Mouse (Mus musculus): ENCODE results near the gene Rnf111. TPM values are rescaled to one million over a fixed set of nuclear protein-coding genes. Genes with fewer than 3 reads are reported as not detected.

The Rnf111 gene
- total and polyA plus RNA-seq, 3 experiments = 10.4 to 17.6 (median 11.8) TPM

GRCm38 (mm10) chr9:70408791-70409190 lies 94.7 kb downstream of the Rnf111 start:
- TF ChIP-seq NRF1 (IDR thresholded peaks at IDR 0.05; ENCODE audit: low read depth, low read length) (no peak), CTCF (conservative IDR thresholded peaks at IDR 0.05 in 1 of 2, IDR thresholded peaks at IDR 0.05 in 1 of 2; ENCODE audit: low read depth in 2 of 2, low read length in 2 of 2) (peak; percentile 25 to 65; a peak in 3 of 4 replicates), RAD21 (IDR thresholded peaks at IDR 0.05; ENCODE audit: low read depth, low read length) (peak; percentile 49), ZMIZ1 (IDR thresholded peaks at IDR 0.05; ENCODE audit: low read depth, low read length) (no peak), SMC3 (IDR thresholded peaks at IDR 0.05; ENCODE audit: low read depth, low read length) (peak; percentile 53), HCFC1 (IDR thresholded peaks at IDR 0.05; ENCODE audit: low read depth, low read length) (no peak), PAX5 (IDR thresholded peaks at IDR 0.05; ENCODE audit: low read length) (no peak), MAX (IDR thresholded peaks at IDR 0.05; ENCODE audit: low read length) (no peak), RCOR1 (conservative IDR thresholded peaks at IDR 0.05; ENCODE audit: low read depth, low read length) (no peak), GABPA (IDR thresholded peaks at IDR 0.05; ENCODE audit: insufficient replicate concordance, low read depth, low read length) (no peak), ETS1 (conservative IDR thresholded peaks at IDR 0.05; ENCODE audit: low read depth, low read length) (no peak)
- Histone ChIP-seq H3K79me2 (replicated peaks; ENCODE audit: control insufficient read depth, extremely low read depth, insufficient read depth, poor library complexity, severe bottlenecking) (no peaks in the 10 kb centered on the region), H3K9ac (ENCODE audit: insufficient read depth, low read depth) (no peak overlapping the region), H3K36me3 (replicated peaks in 1 of 2; ENCODE audit: control insufficient read depth in 1 of 2, insufficient read depth in 1 of 2, low read length in 1 of 2) (peaks cover 55 to 82% of the 10 kb centered on the region in 2 experiments), H3K4me3 (replicated peaks in 1 of 3; ENCODE audit: low read depth in 2 of 3, low read length in 2 of 3, poor library complexity in 1 of 3) (no peak overlapping the region), H3K4me1 (ENCODE audit: control insufficient read depth in 1 of 2, insufficient read depth in 2 of 2) (no peaks in the 10 kb centered on the region), H3K27me3 (replicated peaks) (no peaks in the 10 kb centered on the region), H3K27ac (ENCODE audit: insufficient read depth, low read depth) (no peak overlapping the region), H3K4me2 (ENCODE audit: insufficient read depth, low read depth, poor library complexity, severe bottlenecking) (no peak overlapping the region), H3K9me3 (replicated peaks; ENCODE audit: low read length) (no peaks in the 10 kb centered on the region)
- DNase-seq (ENCODE audit: extremely low read depth) = peak; percentile 28
- dilution Hi-C loops (cut with MboI; ENCODE audit: extremely low pct_ligation_motif_present, extremely low pct_unique_long_range_greater_than_20kb, low sequenced_read_pairs) (no loop called here), in situ Hi-C loops (cut with MboI; ENCODE audit: low pct_ligation_motif_present, low pct_unique_long_range_greater_than_20kb, low sequenced_read_pairs) (no loop called here)

GRCm38 (mm10) chr9:70406596-70406995 lies 96.9 kb downstream of the Rnf111 start:
- dilution Hi-C loops (cut with MboI; ENCODE audit: extremely low pct_ligation_motif_present, extremely low pct_unique_long_range_greater_than_20kb, low sequenced_read_pairs) (no loop called here), in situ Hi-C loops (cut with MboI; ENCODE audit: low pct_ligation_motif_present, low pct_unique_long_range_greater_than_20kb, low sequenced_read_pairs) (no loop called here)
- peaks cover 38 to 65% of the 10 kb centered on the region in 2 experiments for H3K36me3 ChIP-seq (replicated peaks in 1 of 2; ENCODE audit: control insufficient read depth in 1 of 2, insufficient read depth in 1 of 2, low read length in 1 of 2)
- no peak for DNase-seq (ENCODE audit: extremely low read depth)
- H3K4me2 ChIP-seq (ENCODE audit: insufficient read depth, low read depth, poor library complexity, severe bottlenecking) = no peak overlapping the region
- H3K9me3 ChIP-seq (replicated peaks; ENCODE audit: low read length) = no peaks in the 10 kb centered on the region
- no peaks in the 10 kb centered on the region for H3K27me3 ChIP-seq (replicated peaks)
- H3K9ac ChIP-seq (ENCODE audit: insufficient read depth, low read depth) = no peak overlapping the region
- TF ChIP-seq NRF1 (IDR thresholded peaks at IDR 0.05; ENCODE audit: low read depth, low read length) = no peak
- no peak for TF ChIP-seq POLR2AphosphoS2 (IDR thresholded peaks at IDR 0.05; ENCODE audit: low read depth, low read length)
- no peak for TF ChIP-seq RCOR1 (conservative IDR thresholded peaks at IDR 0.05; ENCODE audit: low read depth, low read length)
- H3K4me1 ChIP-seq (ENCODE audit: control insufficient read depth in 1 of 2, insufficient read depth in 2 of 2) = no peaks in the 10 kb centered on the region
- no peak overlapping the region for H3K4me3 ChIP-seq (replicated peaks in 1 of 3; ENCODE audit: low read depth in 2 of 3, low read length in 2 of 3, poor library complexity in 1 of 3)
- H3K27ac ChIP-seq (ENCODE audit: insufficient read depth, low read depth) = no peak overlapping the region
- no peaks in the 10 kb centered on the region for H3K79me2 ChIP-seq (replicated peaks; ENCODE audit: control insufficient read depth, extremely low read depth, insufficient read depth, poor library complexity, severe bottlenecking)

- in situ Hi-C loops (cut with MboI; ENCODE audit: low pct_ligation_motif_present, low pct_unique_long_range_greater_than_20kb, low sequenced_read_pairs) = no loop called here
- H3K9ac ChIP-seq (ENCODE audit: insufficient read depth, low read depth) = no peak overlapping the region
- H3K79me2 ChIP-seq (replicated peaks; ENCODE audit: control insufficient read depth, extremely low read depth, insufficient read depth, poor library complexity, severe bottlenecking) = no peaks in the 10 kb centered on the region
- TF ChIP-seq NRF1 (IDR thresholded peaks at IDR 0.05; ENCODE audit: low read depth, low read length) = no peak
- no peak for TF ChIP-seq RAD21 (IDR thresholded peaks at IDR 0.05; ENCODE audit: low read depth, low read length)
- no peak for TF ChIP-seq PAX5 (IDR thresholded peaks at IDR 0.05; ENCODE audit: low read length)
- TF ChIP-seq MEF2A (IDR thresholded peaks at IDR 0.05; ENCODE audit: borderline replicate concordance, low read depth, low read length) = no peak
- TF ChIP-seq POLR2AphosphoS2 (IDR thresholded peaks at IDR 0.05; ENCODE audit: low read depth, low read length) = peak; percentile 37; the same call in 1 of the 2 replicates
- no peak for TF ChIP-seq BHLHE40 (IDR thresholded peaks at IDR 0.05; ENCODE audit: low read depth, low read length)
- no peak for TF ChIP-seq ZC3H11A (IDR thresholded peaks at IDR 0.05; ENCODE audit: low read depth, low read length)
- TF ChIP-seq E2F4 (IDR thresholded peaks at IDR 0.05; ENCODE audit: insufficient replicate concordance, low read depth, low read length) = no peak
- no peaks in the 10 kb centered on the region for H3K4me1 ChIP-seq (ENCODE audit: control insufficient read depth in 1 of 2, insufficient read depth in 2 of 2)
- no peak overlapping the region for H3K27ac ChIP-seq (ENCODE audit: insufficient read depth, low read depth)
- peaks cover 26 to 55% of the 10 kb centered on the region in 2 experiments for H3K36me3 ChIP-seq (replicated peaks in 1 of 2; ENCODE audit: control insufficient read depth in 1 of 2, insufficient read depth in 1 of 2, low read length in 1 of 2)
- H3K4me2 ChIP-seq (ENCODE audit: insufficient read depth, low read depth, poor library complexity, severe bottlenecking) = no peak overlapping the region
- dilution Hi-C loops (cut with MboI; ENCODE audit: extremely low pct_ligation_motif_present, extremely low pct_unique_long_range_greater_than_20kb, low sequenced_read_pairs) = no loop called here
- H3K4me3 ChIP-seq (replicated peaks in 1 of 3; ENCODE audit: low read depth in 2 of 3, low read length in 2 of 3, poor library complexity in 1 of 3) = no peak overlapping the region
- DNase-seq (ENCODE audit: extremely low read depth) = no peak
- no peaks in the 10 kb centered on the region for H3K27me3 ChIP-seq (replicated peaks)
- H3K9me3 ChIP-seq (replicated peaks; ENCODE audit: low read length) = no peaks in the 10 kb centered on the region
Observed at GRCm38 (mm10) chr9:70401937-70402539, 101.5 kb downstream of the Rnf111 start.
